Mouse (Mus musculus) small intestine, adult 2 months (tissue): ENCODE results near the gene Gpn3.
A peak's percentile ranks its signal among the peaks of the same experiment; 100 is the strongest.

Experiments
- CTCF ChIP-seq: fragments of 200-500 bp; IDR thresholded peaks from 2 replicates; pipeline ENCODE4 v1.5.1; 2012; ENCODE audit warnings: low read depth, mild to moderate bottlenecking, control low read depth, inconsistent platforms, low read length, moderate library complexity, mixed read lengths; ENCODE audit not compliant: insufficient replicate concordance, insufficient read length; ENCODE audit errors: extremely low read depth
- POLR2A ChIP-seq: fragments of 200-500 bp; IDR thresholded peaks from 2 replicates; pipeline ENCODE4 v1.6.1; 2012; ENCODE audit warnings: low read depth, mild to moderate bottlenecking, control low read depth, inconsistent platforms, low read length, moderate library complexity

GRCm38 (mm10) chr5:122391786-122392180 lies 20.1 kb downstream of the Gpn3 start, which contains the start of gene Arpc3:
- peak; percentile 92 for TF ChIP-seq CTCF
- peak; percentile 80; the same call in 1 of the 2 replicates for TF ChIP-seq POLR2A
